Mouse (Mus musculus) NIH3T3 (cell line): ENCODE data around the gene Dapp1.
"Not testable (repeated sequence)": the region's sequence is repeated elsewhere in the genome, so short reads cannot be mapped to it uniquely, and the experiment has no call there.

Experiments used
- DNase-seq: peaks from one replicate; pipeline ENCODE4 v3.0.0-alpha.2; 2012; ENCODE audit warnings: low read depth

Dapp1 gene

DNA sequence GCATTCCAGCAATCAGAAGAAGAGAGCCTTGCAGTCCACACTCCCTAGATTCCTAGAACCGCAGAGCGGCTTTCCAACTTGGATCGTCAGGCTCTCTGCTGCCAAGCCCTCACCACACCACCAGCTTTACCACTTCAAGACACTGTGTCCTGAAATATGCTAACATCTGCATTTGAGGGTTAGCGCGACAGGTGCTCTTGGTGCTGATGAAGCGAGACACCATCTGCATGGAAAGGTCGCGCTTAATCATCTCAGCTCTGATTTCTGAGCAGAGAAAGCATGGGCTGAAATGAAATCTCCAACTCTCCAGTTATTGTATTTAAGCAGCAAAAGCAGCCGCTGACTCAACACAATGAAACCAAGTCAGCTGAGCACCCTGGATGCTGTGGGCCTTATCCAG is 8.1 kb upstream of the Dapp1 start:
- no peak for DNase-seq

DNA sequence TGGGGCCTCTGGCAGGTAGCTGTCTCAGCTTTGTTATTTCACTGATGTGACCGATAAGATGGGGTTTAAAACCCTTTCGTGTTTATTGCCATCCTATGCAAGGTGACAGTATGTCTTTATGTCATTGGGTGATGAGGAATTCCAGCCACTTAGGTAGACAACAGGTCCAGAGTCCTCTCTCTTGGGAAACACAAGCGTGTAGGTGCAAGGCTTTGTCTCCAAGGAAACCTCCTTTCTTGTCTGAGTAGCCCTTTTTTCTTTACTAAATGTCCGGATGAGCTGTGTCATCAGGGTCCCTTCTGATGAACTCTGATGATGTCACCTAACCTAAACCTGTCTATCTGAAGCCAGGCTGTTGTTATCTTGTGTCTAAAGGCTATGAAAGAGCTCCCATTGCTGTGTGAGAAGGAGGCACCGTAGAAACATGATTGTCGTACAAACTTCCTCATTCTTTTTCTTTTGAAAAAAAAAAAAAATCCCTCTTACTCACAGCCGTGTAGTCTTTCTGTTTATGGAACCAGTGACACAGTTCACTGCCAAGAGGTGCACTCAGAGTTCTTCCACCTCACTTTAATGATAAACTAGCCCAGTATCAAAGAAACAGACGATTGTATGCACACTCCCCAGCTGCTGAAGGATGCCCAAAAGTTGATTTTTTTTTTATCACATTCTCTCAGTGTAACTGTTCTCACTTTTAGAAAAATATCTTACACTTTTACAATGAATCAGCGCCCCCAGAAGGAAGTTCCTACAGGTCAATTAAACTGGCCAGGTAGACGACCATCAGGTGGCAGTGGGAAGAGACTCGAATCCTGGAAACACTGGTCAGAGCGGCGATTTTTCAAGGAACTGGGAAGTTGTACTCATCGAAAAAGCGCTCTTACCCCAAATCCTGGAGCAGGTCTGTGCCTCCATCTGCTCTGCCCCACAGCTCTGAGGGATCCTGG is 637 bp downstream of the Dapp1 start:
- peak; percentile 44 for DNase-seq

DNA sequence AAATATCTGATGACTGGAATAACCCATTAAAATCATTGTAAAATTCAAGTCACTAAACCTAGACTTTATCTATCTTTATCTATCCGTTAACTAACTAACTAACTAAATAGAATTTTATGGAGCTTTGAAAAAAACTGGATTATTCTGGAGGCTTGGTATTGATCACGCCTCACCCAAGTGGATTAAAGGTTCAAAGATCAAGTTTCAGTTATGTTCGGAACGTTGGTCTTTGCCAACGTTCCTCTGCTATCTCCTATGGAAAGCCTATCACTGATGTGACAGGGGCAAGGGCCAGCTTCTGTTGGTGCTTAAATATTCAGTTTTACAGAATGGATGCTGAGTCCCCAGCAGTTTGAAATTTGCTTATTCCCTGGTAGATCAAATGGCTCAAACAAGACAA is 3.1 kb downstream of the Dapp1 start:
- DNase-seq: no peak

DNA sequence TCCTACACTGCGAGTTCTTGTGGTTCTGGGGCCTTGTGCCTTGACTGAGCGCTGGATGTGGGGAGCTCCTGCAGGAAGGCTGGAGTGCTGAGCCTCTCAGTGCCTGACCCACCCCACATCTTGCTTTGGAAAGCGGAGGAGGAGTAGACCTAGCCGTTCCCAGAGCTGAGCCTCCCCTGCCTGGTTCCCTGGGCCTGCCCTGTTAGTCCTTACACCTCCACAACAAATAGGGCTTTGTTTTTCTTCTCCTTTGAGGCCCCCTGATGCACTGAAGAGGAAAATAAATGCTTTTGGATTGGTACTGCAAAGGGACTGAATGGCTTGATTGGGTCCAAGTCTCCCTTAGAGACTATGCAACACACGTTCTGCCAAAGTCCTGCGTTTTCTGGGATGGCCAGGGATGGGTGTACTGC is 3.7 kb downstream of the Dapp1 start:
- DNase-seq: no peak

DNA sequence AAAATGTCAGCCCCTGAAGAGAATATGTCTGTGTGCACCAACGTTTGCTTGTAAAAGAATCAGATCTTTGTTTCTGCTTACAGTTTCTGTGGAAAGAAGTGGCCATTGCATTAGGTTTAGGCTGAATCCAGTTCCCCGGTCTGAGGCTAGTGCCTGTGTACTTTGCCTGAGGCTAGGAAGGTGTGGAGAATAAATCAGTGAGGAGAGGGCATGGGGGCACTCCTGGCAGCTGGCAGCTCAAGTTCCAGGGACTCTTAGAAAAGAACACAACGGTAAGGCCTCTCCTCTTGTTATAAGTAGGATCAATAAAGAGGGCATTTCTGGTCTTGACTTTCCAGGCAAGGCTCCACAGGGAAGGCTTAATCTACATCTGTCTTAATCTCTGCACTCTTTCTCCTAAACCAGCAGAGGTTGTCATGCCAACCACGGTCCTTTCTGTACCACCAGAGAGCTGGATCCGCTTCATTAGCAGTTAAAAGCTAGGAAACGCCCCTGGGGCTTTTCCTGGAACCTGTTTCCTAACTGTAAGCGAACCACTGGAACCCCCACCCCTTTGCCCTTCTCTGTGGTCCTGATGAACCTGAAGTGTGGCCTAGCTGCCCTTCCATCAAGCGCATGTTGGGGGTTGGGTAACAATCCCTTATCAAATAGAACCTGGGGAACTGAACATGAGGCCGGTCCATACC is 4.3 kb downstream of the Dapp1 start:
- no peak for DNase-seq

DNA sequence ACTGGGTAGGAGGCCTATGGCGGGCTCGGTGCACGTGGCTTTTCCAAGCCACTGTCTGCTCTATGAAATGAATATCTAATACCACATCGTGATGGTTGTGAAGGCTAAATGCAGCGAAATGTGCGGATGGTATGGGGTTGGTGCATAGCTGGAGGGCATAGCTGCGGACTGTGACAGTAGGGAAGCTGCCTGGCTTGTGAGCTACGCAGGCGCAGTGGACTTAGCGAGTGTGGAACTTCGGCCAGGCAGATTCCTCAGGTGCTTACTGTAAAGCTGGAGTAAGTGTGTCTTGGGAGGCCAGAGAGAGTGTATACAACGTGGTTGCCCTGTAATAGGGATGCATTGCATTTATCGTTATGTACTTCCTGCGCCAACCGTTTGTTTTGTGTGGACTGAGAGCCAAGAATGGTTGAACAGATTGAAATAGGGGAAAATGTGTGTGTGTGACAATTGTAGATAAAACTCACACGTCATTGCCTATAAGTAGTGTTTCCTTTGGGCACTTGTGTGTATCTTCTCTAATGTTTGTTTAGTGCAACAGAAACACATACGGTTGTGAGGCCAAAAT is 5.4 kb downstream of the Dapp1 start:
- no peak for DNase-seq

DNA sequence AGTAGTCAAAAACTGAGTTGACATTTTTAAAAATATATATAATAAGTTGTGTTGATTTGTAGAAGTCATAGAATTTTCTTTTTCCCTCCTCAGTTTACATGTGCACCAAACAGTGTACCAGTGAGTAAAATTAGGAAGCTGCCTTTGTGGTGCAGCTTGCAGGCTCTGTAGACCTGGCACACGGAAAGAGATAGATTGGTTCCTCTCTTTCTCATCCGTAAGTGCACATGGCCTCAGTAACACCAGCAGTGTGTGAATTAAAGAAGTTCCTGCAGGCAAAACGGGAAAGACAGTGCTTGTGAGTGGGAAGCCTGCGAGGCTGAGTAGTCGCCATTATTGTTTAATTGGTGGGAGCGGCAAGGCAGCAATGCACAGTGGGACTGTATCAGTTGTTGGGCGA is 5.9 kb downstream of the Dapp1 start:
- DNase-seq: no peak

DNA sequence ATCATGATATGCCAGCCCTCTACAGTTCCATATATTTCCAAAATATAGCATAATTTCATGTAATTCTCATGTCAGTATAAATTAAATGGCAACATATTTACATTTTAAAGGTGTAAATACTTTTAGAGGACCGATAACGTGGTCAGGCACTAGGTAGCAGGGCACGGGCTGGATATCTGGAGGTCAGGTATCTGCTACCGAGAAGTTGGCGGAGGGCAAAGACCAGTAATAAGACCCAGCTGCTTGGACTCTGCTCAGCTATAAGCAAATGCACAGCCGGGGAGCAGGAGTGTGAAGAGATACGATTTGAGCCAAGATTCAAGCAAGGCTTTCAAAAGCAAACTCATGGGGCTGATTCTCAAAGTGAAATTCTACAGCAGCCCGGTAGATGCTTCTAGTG is 7.0 kb downstream of the Dapp1 start:
- no peak for DNase-seq

DNA sequence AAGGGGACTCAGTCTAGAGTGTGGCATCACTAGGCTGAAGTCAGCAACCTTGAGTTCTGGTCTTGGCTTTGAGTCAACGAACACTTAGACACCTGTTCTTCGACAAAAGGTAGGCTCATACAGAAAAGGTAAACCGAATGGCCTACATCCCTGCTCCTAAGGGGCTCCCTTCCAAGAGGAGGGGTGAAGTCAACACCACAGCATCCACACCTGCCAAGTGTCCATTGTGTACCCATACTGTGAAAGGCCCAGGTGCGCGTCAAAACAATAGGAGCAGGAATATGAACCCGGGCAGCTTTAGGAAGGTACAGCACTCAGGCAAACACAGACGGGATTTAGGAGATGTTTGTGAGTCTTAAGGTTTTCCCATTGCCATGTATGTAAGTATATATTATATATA is 8.4 kb downstream of the Dapp1 start:
- no peak for DNase-seq

DNA sequence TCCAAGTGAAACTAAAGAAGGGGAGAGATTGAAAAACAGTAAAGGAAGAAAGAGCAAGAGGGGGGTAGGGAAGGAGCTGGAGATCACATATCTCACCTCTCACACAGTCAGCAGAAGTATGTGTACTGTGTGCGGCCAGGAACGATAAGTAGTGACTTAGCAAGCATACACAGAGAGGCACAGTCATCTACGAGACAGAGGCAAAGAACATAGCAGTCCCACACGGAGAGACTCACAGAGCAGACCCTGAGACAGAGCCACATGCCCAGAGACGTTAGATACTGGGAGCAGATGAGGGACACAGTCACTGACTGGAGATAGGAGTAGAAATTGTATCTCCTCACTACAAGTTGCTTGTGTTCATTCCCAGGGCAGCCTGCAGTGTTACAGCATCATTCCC is 9.1 kb downstream of the Dapp1 start:
- no peak for DNase-seq

DNA sequence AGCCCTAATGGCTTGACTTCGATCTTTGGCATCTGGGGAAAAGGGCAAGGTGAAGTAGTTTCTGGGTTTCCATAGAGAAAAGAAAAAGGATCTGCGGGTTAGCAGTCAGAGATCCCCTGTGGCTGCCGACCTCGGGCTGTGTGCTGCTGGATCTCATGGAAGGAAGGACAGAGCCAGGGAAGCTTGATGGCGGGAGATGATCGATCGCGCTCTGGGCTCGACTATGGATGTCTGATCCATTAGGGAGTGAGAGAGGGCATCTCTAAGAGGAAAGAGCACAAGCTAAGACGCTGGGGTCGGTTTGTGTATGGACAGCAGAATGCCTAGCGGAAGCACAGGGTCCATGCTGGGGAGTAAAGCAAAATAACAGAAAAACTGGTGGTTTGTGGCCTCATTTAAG is 11.4 kb downstream of the Dapp1 start:
- no peak for DNase-seq

DNA sequence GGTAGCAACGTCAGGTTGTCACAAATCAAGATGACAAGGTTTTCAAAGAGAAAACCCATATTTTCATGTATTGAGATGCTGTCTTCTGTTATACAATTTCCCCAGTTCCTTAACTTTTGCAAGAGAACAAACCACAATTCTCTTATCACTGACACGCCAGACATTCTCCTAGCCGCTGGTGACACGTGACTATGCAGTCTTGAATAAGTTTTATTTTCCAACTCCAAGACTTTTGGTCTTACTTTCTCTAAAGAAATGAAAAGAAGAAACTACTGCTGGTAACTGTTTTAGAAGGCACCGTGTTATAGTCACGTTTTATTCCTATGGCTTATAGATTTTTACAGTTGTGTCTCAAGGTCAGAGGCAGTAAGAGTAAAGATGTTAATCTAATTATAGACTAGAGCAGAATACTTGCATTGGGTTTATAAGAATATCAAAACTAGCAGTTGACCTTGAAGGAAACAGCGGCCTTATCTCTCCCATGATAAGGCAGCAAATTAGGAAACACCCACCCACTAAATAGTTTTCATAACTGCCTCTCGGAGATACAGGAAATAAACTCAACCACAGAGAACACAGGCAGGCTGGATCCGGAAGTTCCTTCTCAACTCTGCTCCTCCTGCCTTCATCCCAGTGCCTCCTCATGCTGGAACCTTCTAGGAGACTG is 12.4 kb downstream of the Dapp1 start:
- DNase-seq: no peak

DNA sequence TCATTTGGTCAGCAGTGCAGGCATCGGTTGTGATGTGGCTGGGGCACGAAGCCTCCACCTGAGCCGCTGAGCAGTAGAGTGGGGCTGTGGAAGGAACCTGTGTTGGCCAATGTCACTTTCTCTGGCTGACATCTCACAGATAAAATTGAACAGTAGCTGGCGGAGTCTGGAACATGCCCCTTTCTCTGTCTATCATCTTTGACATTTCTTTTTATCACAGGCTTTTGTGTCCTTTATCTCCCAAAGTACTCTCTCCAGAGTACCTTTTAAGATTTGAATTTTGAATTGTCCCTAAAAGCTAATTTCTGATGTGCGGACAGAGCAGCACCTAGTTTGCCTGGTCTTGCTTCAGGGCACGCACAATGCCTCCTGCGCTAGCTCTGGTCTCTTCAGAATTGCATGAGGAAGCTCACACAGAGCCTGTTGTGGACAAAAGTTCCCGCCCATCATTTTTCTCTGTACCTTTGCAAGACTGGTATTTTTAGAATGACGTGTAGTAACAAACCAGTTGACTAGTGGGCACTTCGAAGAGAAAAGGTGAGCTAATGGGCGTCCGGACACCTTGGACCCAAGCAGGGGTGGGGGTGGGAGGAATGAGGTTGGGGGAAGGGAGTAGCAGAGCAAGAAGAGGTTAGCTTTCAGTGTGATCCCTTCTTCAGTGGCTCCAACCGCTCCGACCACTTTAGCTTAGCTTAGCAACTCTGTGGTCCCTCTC is 13.1 kb downstream of the Dapp1 start:
- no peak for DNase-seq

DNA sequence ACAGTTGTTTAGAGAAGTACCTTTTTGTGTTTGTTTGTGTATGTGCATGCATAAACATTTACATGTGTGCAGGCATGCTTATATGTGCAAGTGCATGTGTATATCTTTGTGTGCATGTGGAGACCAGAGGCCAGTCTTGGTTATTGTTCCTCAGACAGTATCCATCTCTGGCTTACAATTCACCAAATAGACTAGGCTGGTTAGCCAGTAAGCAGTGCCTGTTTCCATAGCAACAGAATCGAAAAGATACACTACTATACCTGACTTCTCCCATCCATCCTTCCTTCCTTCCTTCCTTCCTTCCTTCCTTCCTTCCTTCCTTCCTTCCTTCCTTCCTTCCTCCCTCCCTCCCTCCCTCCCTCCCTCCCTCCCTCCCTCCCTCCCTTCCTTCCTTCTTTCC is 17.3 kb downstream of the Dapp1 start:
- DNase-seq: not testable (repeated sequence)

DNA sequence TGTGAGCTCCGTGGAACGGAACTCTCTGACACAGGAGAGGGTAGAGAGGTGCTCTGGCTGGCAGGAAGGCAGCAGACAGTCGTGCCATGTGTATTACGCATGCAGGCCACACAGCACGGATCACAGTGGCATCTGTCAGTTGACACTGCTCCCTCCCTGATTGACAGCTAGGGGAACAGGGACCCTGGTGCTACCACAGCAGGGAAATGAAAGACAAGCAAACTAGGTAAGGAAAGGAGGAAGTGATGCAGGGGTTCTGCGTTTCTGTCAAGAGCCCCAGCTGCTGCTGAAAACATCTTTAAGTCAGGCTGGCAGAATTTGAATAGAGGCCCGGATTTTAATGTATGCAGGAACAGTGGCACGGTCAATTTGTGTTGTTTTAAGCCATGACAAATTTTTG is 17.8 kb downstream of the Dapp1 start:
- no peak for DNase-seq

DNA sequence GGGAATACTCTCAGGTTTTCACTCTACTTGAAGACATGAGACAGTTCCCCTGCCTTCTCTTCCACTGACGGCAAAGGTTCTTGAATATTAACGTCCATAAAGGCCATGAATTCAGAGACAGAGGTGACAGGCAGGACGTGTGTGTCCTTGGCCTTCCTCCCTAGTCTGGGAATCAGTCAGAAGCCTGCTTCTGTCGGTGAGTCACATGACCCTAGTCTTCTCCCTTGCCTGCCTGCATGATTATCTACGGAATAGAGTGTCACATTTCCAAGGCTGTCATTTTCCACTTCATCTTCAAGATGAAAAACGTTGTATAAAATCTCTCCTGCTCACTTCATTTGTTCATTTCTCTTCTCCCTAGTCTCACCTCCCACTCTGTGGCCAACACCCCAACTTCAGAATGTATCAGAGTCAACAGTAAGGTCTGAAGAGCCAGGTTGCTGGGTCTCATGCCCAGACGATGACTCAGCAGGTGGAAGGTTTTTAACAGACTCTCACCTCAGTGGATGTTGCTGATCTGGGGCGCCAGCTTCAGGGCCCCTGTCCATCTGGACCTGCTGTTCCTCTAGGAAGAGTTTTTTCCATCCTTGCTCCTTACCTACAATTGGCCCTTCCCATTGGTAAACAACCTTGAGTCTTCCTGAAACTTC is 19.5 kb downstream of the Dapp1 start:
- no peak for DNase-seq

DNA sequence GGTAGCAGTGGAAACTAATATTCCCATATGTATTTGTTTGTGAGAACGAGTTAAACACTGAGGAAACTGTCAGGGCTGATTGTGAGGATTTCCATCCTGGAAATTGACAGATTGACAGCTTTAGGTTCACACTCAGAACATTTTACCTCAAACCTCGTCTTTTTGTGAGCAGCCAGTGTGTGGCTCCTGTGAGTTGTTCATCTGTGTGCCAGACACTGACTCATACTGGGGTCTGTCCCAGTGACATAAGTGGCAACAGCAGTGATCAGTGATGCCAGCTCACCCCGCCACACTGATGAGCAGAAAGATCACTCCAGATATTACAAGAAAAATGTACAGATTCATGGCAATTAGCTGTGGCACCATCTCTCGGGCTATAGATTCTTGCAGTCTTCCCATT is 21.9 kb downstream of the Dapp1 start:
- no peak for DNase-seq

DNA sequence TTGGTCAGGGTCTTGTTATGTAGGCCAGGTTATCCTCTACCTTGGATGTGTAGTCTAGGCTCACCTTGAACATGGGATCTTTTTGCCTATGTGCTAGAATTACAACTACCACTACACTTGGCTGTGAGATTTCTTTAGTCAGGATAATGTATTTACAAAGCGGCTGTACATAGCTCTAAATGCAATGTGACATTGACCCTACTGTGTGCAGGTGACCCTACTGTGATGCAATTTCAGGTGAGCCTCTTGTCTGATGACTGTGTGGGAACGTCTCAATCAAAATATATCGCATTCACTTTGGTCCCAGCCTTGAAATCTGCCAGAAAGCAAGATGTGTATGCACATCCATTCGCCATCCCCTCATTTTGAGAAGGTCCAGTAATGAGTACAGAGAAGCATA is 23.0 kb downstream of the Dapp1 start:
- no peak for DNase-seq

DNA sequence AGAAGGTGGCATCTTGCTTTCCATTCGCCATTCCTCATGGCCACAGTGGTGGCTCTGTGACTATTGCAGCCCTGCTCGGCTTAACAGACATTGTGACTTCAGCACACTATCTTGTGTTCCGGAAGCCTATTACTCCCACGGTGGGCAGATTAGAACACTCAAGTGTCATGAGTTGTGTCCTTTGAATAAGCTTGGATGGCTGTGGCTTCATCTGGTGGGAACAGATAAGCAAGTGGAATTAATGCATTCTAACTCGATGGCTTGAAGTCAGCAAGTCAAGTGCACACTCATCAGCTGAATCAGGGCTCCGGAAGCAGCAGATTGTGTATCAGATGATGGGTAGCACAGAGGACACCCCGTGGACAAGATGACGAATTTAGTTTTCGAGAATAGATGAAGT is 23.5 kb downstream of the Dapp1 start:
- no peak for DNase-seq

DNA sequence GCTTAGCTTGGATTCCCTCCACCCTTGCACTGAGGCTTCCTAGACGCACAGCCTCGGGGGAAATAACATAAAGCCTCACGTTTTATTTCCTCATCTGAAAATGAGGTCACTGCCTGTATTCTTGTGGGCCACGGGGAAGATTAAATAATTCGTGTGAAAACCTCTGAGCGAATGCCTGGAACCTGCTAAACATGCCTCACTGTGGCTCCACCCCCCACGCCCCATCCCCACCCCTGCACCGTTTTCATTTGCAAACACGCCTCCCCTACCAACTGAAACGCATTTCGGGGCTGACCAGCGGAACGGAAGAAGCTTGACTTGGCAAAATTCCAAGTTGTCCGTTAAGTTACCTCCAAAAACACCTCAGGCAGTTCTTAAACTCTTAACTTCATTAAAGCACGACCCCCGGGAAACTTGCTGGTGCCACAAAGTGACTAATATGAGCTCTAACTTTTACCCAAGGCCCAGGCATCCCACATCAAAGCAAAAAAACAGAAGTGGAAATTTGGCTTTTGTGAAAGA is 25.7 kb downstream of the Dapp1 start:
- no peak for DNase-seq

DNA sequence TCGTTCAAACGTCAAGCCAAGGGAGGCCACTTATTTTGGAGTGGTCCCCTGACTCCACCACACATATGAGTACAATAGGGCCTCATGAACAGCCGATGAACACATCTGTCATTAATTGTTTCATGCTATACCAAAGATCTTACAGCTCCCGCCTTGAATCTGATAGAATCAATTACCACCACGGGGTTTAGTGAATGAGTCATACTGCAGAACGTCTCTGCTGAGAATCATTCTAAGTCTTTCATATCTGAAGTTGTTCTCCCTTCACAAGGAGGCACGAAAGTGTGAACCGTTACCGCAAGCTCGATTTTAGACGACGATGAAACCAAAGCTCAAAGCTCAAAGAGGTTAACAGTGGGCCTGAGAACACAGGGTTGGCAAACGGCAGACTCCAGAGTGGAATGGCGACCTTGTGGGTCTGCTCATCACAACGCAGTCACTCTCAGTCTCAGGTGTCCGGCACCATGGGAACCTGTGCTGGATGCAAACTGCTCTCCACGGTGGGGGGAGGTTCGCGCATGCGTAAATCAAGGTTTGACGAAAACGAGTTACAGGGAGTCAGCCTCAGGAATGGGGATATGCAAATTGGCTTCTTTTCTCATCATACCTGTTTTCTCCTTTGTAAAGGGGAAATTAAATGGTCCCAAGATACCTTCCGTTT is 27.0 kb downstream of the Dapp1 start:
- DNase-seq: no peak
